Mouse (Mus musculus): ENCODE data around the gene Prg3. TPM values are rescaled to one million over a fixed set of nuclear protein-coding genes. Genes with fewer than 3 reads are reported as not detected.

Gene Prg3
- not detected for total RNA-seq (2021)
- long read RNA-seq, experiment 1 = 0 reads
- long read RNA-seq, experiment 2 = 0 reads

GRCm38 (mm10) chr2:84987930-84988329 lies at the start of gene Prg3:
Gene Prg3 (plus strand): TSS chr2:84988215.
- DNase-seq (ENCODE audit: low spot score in 2 of 2) = no peak

GRCm38 (mm10) chr2:84938249-84938946 lies 49.6 kb upstream of the Prg3 start:
- no peak for DNase-seq (ENCODE audit: low spot score in 2 of 2)

- DNase-seq (ENCODE audit: low spot score in 2 of 2) = no peak
Observed at GRCm38 (mm10) chr2:84939306-84939705, 48.7 kb upstream of the Prg3 start.

- no peak for DNase-seq (ENCODE audit: low spot score in 2 of 2)
Observed at GRCm38 (mm10) chr2:84939711-84940110, 48.3 kb upstream of the Prg3 start.

GRCm38 (mm10) chr2:84941332-84941731 lies 46.7 kb upstream of the Prg3 start:
- no peak for DNase-seq (ENCODE audit: low spot score in 2 of 2)

- DNase-seq (ENCODE audit: low spot score in 2 of 2) = no peak
Observed at GRCm38 (mm10) chr2:84941795-84942194, 46.2 kb upstream of the Prg3 start.

GRCm38 (mm10) chr2:84947154-84947771 lies 40.8 kb upstream of the Prg3 start:
- no peak for DNase-seq (ENCODE audit: low spot score in 2 of 2)

GRCm38 (mm10) chr2:84948252-84948651 lies 39.8 kb upstream of the Prg3 start:
- no peak for DNase-seq (ENCODE audit: low spot score in 2 of 2)

GRCm38 (mm10) chr2:84948721-84949120 lies 39.3 kb upstream of the Prg3 start:
- no peak for DNase-seq (ENCODE audit: low spot score in 2 of 2)

GRCm38 (mm10) chr2:84951027-84951426 lies 37.0 kb upstream of the Prg3 start:
- DNase-seq (ENCODE audit: low spot score in 2 of 2) = peak in 1 of 2 experiments; percentile 12

- DNase-seq (ENCODE audit: low spot score in 2 of 2) = no peak
Observed at GRCm38 (mm10) chr2:84952251-84952650, 35.8 kb upstream of the Prg3 start.

- no peak for DNase-seq (ENCODE audit: low spot score in 2 of 2)
Observed at GRCm38 (mm10) chr2:84952693-84953092, 35.3 kb upstream of the Prg3 start.

- no peak for DNase-seq (ENCODE audit: low spot score in 2 of 2)
Observed at GRCm38 (mm10) chr2:84955435-84955834, 32.6 kb upstream of the Prg3 start.

- peak; percentile 35 to 54 for DNase-seq (ENCODE audit: low spot score in 2 of 2)
Observed at GRCm38 (mm10) chr2:84956274-84956673, 31.7 kb upstream of the Prg3 start.

- DNase-seq (ENCODE audit: low spot score in 2 of 2) = no peak
Observed at GRCm38 (mm10) chr2:84958588-84959264, 29.3 kb upstream of the Prg3 start.

- no peak for DNase-seq (ENCODE audit: low spot score in 2 of 2)
Observed at GRCm38 (mm10) chr2:84961300-84961699, 26.7 kb upstream of the Prg3 start.

GRCm38 (mm10) chr2:84961901-84962300 lies 26.1 kb upstream of the Prg3 start:
- DNase-seq (ENCODE audit: low spot score in 2 of 2) = no peak

GRCm38 (mm10) chr2:84962906-84963507 lies 25.0 kb upstream of the Prg3 start:
- DNase-seq (ENCODE audit: low spot score in 2 of 2) = no peak

- DNase-seq (ENCODE audit: low spot score in 2 of 2) = no peak
Observed at GRCm38 (mm10) chr2:84964111-84964801, 23.8 kb upstream of the Prg3 start.

GRCm38 (mm10) chr2:84967318-84967991 lies 20.6 kb upstream of the Prg3 start:
- DNase-seq (ENCODE audit: low spot score in 2 of 2) = no peak

GRCm38 (mm10) chr2:84975580-84975979 lies 12.4 kb upstream of the Prg3 start:
- DNase-seq (ENCODE audit: low spot score in 2 of 2) = no peak

Data from left cerebral cortex, adult 18-20 months (tissue).